Mouse (Mus musculus): ENCODE results near the gene Dtl.

Gene Dtl

GRCm38 (mm10) chr1:191579524-191579923, 4.2 kb upstream of the Dtl start:
- no peak for DNase-seq (ENCODE audit: low spot score)

DNA sequence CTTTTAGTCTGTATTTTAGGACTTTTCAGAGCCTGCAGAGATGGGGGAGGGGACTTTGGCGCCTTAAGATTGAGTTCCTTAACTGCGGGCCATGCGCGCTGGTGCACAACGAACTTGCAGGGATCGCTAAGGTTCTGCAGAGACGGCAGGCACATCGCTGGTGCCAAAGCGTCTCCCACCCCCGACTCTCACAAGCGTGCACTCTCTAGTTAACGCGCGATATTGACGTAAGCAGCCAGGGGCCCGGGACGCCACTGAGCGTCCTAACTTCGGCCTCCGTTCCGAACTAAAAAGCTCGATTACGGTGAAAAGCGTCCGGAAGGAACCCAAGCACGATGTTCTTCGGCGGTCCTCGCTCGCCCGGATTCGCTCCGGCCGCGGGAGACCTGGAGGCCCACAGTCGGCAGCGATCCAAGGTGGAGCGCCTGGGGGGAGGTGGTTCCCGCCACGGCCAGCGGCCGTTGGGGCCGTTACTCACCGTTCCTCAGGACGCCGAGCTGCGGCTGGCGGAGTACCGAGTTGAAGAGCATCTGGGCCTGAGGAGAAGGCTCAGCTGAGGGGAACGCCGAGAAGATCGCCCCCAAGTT, 380 bp downstream of the Dtl start:
- peak; percentile 64 for DNase-seq (ENCODE audit: low spot score)

DNA sequence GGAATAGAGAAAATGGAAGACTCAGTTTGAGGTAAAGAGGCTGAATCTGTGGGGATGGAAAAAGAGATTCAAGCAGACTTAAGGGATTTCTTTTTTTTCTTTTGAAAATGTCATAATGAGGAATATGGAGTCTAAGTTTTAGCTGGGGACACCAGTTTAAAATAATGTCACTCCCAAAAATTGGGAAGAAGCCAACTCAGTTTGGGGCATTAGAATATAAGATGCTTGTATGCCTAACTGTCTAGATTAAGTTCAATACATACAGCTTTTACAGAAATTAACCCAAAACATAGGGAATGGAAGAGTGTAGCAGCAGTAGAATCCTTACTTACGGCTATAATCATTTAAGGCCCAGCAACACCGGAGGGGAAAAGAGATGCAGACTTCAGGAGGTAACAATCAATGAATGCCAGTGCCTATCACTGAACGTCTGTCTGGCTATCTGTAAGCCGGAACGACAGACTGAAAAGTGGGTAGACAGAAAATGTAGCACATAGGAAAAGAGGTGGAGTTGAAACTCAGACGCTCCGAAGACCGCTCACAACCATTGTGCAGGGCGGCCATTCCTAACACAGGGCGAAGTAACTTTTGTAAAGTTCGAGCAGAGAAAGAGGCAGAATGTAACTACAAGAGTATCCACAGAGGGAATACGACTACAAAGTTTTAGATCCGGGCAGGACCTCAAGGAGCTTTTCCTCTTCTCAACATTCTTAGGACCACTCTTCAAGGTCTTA, 1.3 kb downstream of the Dtl start:
- peak; percentile 39 for DNase-seq (ENCODE audit: low spot score)

DNA sequence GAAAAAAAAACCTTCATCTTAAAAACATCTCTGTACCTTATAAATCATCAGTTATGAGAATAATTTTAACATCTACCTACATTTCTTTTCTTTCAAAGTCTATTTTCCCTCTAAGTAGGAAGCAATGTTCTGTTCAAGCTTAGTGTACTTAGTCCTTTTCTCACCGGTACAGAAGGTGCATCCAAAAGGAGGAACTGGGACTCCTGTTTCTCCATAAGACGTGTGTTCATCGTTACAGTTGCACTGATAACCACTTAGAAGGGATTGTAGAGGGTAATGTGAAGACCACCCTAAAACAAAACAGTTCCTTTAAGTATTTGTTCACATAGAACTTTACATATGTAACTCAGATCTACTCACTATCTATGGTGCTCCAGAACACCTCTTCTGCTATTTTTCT, 4.9 kb downstream of the Dtl start:
- DNase-seq (ENCODE audit: low spot score) = no peak

- DNase-seq (ENCODE audit: low spot score) = no peak
These were observed 5.7 kb downstream of the Dtl start for GRCm38 (mm10) chr1:191569625-191570024.

GRCm38 (mm10) chr1:191567859-191568258, 7.5 kb downstream of the Dtl start:
- DNase-seq (ENCODE audit: low spot score) = peak; percentile 51

DNA sequence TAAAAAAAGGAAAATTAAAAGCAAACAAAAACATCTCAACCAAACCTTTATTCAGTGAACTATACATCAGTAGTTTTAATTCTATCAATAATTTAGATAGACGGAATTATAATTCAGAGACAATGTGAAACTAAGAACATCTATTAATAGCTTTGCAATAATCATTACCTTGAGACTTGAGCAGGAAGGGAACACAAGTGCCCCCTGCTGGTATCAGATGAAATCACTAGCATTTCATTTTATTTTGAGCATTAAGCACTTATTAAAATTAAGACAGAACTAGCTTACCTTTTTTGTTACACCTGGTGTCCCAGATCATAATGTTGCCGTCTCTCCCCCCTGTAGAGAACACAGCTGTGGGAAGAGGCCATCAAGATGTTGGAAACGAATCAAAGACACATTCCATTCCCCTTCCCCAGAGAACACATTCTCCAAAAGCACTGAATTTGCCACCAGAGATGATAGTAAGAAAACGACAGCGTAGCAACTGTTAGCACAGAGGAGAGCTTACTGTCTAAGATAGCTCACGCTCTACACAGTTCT, 12.4 kb downstream of the Dtl start:
- peak; percentile 67 for DNase-seq (ENCODE audit: low spot score)

- DNase-seq (ENCODE audit: low spot score) = no peak
These were observed 15.6 kb downstream of the Dtl start for GRCm38 (mm10) chr1:191559779-191560178.

DNA sequence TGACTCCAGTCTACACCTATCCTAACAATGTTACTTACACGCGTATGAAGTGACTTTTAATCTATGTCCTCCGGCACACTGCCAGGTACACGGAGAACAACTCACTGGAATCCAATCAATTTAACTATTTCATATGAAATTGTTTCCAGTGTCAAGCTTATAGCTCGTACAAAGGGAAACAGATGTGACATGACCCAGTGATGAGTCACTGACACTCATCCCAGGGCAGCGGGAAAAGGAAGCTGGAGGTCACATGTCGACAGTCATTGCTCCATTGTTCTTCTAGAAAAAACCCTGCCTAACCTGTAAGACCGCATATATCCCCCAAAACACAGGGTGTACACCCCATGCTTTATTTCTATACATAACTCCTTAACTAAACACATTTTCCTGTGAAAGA, 18.2 kb downstream of the Dtl start:
- peak; percentile 34 for DNase-seq (ENCODE audit: low spot score)

GRCm38 (mm10) chr1:191550786-191551185, 24.6 kb downstream of the Dtl start:
- no peak for DNase-seq (ENCODE audit: low spot score)

DNA sequence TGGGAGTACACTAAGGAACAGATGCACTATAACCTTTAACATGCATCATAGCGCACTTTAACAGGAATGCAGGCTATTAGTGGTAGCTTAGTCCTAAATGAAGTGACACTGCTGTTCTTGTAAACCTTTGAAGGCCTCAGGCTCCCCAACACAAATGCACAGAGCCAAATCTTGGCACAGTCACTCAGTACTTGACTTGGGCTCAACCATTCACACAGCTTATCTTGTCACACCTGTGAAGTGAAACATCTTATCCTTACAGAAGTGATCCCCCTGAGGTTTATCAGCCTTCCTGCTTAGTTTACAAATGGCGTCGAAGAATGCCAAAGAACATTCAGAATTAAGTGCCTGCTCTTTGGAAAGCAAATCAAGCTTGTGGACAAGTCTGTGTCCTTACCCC, 31.6 kb downstream of the Dtl start:
- no peak for DNase-seq (ENCODE audit: low spot score)

GRCm38 (mm10) chr1:191541619-191542018, 33.7 kb downstream of the Dtl start:
- no peak for DNase-seq (ENCODE audit: low spot score)

GRCm38 (mm10) chr1:191541014-191541413, 34.3 kb downstream of the Dtl start:
- DNase-seq (ENCODE audit: low spot score) = no peak

GRCm38 (mm10) chr1:191540300-191540699, 35.0 kb downstream of the Dtl start:
- DNase-seq (ENCODE audit: low spot score) = no peak

- DNase-seq (ENCODE audit: low spot score) = no peak
These were observed 40.4 kb downstream of the Dtl start for GRCm38 (mm10) chr1:191534896-191535295.

GRCm38 (mm10) chr1:191531023-191531422, 44.3 kb downstream of the Dtl start:
- no peak for DNase-seq (ENCODE audit: low spot score)

DNA sequence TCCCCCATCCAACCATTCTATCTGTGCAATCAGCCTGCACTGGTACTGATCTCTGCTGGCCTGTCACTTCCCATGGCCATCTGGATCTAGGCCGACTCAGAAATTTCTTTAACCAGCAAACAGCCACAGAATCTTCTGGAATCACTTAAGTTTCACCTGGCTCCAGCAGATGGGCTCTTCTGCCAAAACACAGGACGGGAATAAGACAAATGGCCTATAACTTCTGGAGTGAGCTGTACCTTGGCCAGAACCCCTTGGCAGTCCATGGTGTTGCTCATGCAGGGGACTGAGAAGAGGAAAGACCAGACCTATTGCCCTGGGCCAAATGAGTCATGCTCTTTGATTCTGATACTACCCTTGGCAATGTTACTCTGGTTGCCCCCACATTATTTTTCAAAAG, 45.9 kb downstream of the Dtl start:
- DNase-seq (ENCODE audit: low spot score) = peak; percentile 41

DNA sequence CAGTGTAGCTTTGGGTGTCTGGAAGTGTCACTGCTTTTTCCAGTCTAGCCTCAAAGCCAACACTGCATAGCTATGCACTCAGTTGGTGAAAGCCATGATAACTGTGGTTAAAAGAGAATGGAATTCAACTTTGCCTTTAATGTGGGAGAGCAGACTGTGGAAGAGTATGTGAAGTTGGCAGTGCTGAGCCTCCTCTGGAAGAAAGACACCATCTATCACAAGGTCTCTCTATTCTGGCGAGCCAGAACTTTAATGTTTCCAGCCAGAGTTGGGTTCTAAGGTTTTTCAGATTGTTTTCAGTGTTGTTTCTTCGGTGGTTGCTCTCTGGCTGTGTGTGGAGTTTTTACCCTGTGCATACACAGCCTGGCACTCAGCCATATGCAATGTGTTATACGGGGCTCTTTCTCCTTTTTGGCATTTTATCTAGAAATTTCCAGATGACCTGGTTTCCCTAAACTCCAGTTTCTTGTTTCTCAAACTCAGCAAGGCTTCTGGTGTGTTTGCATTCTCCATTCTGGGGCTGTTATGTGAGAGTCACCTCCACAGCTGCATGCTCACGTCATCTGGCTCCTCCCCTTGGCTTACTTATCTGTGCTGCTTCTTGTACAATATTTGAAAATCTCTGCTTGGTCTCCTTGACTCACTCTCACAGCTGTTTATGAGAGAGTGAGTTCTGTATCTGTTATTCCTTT, 47.3 kb downstream of the Dtl start:
- DNase-seq (ENCODE audit: low spot score) = peak; percentile 65

GRCm38 (mm10) chr1:191527089-191527488, 48.3 kb downstream of the Dtl start:
- no peak for DNase-seq (ENCODE audit: low spot score)

DNA sequence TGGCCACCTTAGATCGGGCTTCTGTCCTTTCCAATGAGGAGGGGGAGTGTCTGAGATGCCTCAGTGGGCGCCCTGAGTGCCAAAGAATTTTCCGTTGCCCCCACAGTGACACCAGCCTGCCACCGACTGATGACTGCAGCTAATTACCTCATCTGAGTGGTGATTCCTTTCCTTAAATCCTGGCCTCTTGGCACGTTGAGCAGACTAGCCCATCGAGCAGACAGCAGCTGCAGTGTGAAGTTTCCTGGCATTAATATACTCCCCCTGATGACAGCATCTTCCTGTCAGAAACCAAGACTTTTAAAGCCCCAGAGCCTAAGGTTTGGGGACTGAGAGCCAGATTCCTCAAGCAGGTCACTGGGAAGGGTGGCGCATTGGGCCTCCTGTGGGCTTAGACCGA, 53.9 kb downstream of the Dtl start:
- no peak for DNase-seq (ENCODE audit: low spot score)

DNA sequence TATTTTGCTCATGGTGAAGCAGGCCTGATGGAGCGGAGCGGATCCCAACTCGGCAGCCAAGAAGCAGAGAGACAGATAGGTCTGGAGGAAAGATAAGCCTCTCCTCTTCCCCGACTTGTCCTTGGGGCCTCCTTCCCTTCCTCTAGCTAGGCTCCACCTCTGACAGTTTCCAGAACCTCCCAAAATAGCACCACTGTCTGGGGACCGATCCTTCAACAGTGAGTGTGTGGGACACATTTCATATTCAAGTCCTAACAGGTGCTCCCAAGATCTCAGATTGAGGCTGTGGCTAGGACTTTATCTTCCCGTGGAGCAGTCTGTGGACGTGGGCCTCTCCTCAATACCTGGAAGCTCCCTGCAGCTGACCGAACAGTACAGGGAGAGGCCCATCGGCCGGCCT, 54.7 kb downstream of the Dtl start:
- DNase-seq (ENCODE audit: low spot score) = no peak

DNA sequence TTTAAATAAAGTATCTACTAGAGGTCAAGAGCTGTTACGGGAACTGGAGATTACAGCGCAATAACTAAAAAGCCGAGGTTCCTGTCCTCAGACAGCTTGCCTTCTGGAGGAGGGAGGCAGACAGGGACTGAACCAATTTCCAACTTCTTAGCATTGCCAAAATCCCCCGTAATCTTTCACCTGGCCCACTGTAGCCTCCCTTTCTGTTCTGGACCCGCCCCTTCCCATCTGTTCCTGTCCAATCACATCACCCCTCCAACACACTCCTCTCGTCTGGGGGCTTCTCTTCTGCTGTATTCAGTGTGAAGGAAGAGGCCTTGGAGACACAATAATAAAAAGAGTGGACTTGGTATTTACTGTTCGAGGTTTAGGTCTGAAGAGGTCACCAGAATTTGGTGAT, 55.1 kb downstream of the Dtl start:
- no peak for DNase-seq (ENCODE audit: low spot score)
